Mouse (Mus musculus): ENCODE data around the gene Abcd3.
"Not testable (repeated sequence)": the region's sequence is repeated elsewhere in the genome, so short reads cannot be mapped to it uniquely, and the experiment has no call there.

Abcd3 gene

DNA sequence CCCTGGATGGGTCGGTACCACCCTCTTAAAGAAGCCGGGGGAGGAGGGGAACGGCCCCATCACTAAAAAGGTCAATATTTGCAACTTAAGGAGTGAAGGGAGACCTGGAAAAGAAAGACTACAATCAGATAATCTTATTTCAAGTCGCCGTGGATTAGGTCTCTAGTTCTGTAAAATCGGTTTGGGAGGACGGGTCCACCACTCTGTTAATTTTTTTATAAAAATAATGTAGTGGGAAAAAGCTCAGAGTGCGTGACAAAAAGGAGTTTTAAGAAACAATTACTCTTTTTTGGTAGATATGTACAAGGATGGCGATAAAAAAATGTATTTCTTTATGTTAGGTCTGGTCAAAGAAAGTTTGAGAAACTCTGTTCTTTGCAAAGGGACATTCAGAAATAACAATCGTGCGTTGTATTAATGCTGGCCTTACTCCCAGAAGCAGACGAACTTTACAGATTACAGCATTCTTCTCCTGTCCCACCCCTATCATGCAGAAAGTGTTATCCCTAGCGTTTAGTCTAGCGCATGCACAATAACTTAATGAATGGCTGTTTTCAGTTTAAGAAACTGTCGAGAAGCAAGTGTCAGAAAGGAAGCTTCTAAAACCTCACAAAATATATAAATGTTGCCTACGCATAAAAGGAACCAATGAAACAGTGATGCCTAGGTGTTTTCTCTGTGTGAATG lies 590 bp upstream of the Abcd3 start:
- no peak for DNase-seq

DNA sequence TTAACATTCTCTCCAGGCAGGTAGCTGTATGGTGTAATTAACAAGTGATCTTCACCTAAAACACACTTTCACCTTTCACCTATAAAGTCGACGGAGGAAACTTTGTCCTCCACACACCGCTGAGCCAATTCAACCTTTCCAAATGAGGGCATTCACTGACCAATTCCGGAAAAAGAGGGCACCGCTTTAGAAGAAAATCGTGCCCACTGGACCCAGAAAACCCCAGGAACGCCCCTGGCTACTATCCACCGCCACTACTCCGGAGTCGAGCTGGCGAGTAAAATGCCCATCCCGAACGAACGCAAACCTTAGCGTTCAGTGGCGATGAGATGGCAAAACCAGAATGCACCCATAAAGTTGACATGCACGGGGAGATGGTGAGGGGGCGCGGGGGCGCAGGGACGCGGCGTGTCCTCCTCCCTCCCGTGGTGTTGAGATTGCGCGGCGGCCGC lies 663 bp downstream of the Abcd3 start:
- no peak for DNase-seq

DNA sequence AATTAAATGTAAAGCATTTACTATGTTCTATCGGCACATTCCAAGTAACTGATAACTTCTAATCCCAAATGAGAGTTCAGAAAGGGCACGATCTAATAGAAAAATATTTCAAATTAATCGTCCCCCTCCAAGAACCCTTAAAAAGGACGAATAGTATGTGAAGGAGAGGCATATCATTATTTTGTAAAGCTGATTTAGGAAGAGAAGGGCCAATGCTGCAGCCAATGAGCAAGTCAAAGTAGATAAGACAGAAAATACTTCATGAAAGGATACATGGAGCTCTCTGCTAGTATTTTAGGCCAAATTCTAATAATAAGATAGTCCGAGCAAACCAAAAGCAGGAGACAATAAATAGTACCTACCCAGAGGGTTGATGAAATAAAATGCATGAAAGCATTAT lies 1.3 kb downstream of the Abcd3 start:
- DNase-seq, result no peak

DNA sequence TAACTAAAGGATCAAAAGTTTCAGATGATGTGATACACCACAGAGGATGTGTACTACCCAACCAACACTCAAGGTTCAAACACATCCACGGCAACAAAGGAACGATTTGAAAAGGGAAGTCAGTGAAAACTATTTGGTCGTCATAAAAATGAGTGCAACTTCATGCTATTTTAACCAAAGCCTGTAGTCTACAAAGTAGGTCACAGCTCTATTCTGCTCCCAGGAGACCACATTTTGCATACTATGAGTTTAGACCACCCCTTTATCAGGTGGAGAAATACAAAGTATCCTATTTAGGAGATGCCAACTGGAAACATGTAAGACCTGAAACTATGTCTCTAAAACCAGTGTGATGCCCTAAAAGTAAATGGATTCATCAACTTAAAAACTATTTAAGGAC lies 6.9 kb downstream of the Abcd3 start:
- no peak for DNase-seq

DNA sequence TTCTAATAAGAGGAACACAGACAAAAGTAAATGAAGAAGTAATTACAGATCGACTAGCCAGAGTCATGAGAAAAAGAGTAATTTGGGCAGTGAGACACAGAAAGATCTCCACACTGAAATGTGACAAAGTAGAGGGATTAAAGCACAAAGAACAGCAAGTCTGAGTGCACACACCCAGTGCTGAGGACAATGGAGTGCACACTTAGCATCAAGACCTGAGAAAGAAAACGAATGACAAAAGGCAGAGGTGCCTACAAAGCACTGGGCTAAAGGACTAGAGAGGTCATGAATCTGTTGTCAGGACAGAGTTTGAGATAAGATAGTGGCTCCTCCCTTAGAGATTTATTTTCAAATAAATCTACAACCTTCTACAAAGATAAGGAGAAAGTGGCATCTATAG lies 20.9 kb downstream of the Abcd3 start:
- DNase-seq, result no peak

DNA sequence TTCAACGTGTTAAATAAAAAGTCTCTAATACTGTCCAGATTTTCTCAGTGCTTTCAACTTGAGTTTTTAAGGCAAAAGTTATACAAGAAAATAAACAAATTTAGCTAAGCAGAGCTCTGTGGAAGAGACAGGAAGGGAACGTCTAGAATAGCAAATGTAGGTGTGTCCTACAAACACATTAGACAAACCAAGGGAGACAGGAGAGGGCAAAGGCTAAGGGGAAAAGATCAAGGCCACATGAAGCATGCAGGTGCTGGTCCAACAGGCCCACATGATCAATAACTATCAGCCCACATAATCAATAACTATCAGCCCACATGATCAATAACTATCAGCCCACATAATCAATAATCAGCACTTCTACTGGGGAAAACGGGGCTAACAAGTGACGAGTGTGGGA lies 22.9 kb downstream of the Abcd3 start:
- DNase-seq, result no peak

DNA sequence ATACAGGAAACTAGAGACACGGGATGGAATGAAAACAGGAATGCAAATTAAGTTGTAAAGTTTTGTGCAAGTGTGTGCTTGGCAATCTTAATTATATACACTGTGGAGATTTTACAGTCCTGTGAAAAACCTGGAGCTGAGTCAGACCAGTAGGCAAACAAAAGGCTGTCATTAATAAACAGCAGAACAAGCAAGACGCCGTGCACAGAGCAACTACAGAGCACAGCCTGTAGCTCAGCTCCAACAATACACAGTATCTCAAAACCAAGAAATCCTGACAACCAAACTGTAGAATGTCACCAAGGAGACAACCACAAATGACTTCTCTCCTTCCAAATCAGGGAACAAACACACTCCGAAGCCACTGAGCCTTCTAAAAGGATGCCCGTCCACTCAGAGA lies 24.7 kb downstream of the Abcd3 start:
- no peak for DNase-seq

DNA sequence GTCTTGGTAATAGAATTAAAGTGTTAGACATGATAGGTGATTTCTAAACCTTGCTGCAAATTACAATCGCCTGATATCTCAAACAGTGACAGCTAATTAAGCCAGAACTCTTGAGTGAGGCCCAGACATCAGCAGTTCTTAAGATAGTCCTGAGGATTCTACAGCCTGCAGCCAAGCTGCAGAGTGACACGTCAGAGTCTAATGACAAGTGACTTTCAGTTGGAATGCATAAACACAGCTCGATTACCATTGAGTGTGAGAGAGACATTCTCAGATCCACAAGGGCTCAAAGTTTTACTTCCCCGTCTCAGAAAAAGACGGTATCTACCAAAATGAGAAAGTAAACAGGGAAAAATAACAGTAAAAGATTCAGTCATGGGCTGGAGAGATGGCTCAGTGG lies 25.3 kb downstream of the Abcd3 start:
- DNase-seq, result no peak

DNA sequence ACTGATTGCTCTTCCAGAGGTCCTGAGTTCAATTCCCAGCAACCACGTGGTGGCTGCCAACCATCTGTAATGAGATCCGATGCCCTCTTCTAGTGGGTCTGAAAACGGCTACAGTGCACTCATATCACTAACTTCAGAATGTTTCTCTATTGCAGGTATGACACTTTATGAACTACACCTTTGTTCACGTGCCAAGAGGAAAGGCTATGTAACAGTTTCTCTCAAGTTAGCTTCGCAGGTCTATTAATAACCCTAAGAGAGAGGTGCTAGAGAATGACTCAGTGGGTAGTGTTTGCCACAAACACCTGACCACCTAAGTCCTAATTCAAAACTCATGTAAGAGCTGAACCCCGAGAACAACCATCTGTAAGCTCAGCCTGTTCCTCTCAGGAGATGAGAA lies 32.1 kb downstream of the Abcd3 start:
- no peak for DNase-seq

DNA sequence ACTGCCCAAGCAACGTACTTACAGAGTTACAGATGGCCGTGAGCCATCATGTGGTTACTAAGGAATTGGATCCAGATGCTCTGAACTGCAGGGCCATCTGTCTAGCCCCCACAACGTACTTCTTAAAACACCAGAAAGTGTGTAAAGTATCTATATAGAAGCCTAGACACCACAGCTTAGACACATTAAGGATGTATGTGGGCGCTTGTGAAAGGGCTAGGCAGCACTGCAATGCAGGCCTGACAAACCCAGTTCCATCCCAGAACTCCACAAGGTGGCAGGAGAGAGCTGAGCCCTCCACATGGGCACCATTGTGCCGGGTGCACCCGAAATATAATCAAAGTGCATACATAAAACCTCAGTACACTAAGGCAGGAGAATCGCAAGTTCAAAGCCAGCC lies 37.2 kb downstream of the Abcd3 start:
- DNase-seq, result peak; percentile 75

DNA sequence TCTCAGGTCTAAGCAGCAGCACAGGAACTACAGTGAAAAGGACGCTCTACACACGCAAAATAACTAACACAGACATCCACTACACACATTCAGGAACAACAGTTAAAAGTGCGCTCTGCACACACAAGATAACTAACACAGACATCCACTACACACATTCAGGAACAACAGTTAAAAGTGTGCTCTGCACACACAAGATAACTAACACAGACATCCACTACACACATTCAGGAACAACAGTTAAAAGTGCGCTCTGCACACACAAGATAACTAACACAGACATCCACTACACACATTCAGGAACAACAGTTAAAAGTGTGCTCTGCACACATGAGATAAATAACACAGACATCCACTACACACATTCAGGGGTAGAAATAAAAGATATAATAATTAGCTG lies 41.8 kb downstream of the Abcd3 start:
- not testable (repeated sequence) for DNase-seq

DNA sequence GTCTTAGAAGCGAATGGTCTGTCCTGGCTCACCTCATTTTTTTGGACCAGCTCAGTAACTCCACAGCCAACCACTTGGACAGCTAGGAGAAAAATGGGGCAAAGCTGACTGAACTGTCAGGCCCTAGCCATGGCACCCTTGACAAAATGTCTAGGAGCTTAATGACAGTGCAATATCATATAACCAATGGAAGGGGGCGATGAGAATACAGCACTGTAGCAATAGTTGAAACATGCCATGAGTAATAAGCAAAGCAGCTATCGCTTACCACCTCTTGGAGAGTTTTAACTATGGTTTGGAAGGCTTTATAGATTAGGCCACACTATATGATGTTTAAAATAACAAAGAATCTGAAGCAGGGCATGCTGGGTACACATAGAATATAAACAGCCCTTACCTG lies 46.3 kb downstream of the Abcd3 start:
- no peak for DNase-seq

DNA sequence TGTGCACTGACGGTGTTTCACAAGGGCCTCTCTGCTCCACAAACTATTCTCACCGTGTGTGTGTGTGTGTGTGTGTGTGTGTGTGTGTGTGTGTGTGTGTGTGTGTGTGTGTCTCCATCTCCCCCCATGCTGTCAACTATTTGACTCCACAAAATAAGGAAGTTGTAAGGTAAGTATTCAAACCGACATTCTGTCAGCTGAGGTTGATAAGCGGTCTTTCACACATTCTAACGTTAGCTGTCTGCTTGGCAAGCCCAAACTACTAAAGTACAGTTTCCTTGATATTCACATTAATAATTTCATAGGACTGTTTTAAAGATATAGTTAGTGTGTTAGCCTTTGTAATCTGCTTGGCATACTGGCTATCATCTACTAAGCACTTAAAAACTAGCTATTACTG lies 48.3 kb downstream of the Abcd3 start:
- no peak for DNase-seq

DNA sequence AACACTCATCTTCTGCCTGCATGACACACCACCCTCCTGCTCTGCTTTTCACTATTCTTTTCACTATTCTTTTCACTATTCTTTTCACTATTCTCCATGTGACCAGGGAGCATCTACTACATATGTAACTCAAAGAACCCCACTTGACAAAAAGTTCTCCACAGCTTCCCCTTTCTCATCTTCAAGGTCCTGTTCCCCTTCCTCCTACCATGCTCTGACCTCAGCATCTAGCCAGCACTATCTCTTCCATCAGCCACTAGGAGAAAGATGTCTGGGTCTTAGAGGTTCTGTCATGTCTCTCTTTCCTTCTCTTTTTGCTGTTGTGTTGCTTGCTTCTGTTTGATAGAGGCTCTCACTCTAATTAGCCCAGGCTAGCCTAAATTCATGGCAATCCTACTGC lies 49.1 kb downstream of the Abcd3 start:
- no peak for DNase-seq

DNA sequence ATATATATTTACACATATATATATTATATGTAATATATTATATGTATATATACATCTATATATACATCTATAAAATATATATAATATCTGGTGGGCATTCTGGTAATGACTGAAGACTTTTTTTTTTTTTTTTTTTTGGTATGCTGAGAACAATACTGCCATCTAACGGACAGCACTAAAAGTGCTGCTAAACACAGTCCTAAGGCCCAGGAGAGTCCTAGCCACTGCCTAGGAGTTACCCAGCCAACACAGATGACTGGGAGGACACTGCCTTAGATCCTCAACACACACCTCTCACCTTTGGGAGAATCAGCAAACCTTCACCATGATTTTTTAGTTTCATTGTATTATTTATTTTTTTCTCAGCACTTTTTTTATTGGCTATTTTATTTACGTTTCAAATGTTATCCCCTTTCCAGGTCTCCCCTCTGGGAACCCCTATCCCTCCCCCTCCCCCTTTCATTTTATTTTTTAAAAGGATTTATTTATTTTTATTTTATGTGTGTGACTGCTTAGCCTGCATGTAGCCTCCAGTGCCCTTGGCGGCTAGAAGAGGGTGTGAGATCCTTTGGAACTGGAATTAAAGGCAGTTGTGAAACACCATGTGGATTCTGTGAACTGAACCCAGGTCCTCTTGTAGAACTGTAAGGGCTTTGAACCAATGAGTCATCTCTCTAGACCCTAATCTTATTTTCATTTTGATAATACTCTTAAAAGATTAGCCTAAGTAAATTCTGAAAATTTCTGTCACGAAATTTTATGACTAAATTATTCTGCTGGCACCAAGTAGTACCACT lies 52.8 kb downstream of the Abcd3 start:
- DNase-seq, result no peak

DNA sequence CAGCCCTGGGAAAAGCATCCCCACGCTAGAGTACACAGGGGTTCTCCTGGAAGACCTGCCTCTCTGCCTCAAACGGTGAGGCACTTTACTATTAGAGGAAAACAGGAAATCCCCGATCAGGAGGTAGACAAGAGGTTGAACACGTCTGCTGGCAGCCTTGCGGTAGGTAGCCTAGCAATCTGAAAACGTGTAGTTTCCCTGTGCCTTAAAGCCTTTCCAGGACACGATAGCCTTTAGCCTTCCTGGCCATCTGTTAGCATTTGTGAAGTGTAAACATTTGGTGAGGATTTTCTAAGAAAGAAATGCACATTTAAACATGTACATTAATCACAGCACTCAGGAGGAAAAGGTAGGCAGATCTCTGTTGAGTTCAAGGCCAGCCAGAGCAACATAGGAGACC lies 56.7 kb downstream of the Abcd3 start:
- DNase-seq, result no peak

DNA sequence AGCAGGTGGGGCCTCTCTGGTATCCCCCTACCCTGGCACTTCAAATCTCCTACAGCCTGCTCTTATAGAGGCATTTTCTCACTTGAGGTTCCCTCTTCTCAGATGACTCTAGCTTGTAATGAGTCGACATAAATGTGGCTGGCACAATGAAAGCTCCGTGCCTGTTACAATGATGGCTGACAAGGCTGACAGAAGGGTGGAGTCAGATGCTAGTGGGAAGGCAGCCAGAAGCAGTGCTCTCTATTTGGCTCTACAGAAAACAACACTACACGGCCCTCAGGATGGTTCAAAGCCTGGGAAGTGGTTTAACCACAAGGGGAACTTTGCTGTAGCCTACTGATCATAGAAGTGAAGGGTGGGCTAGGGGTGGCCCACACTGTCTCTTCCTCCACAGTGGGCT lies 60.0 kb downstream of the Abcd3 start:
- DNase-seq, result no peak

DNA sequence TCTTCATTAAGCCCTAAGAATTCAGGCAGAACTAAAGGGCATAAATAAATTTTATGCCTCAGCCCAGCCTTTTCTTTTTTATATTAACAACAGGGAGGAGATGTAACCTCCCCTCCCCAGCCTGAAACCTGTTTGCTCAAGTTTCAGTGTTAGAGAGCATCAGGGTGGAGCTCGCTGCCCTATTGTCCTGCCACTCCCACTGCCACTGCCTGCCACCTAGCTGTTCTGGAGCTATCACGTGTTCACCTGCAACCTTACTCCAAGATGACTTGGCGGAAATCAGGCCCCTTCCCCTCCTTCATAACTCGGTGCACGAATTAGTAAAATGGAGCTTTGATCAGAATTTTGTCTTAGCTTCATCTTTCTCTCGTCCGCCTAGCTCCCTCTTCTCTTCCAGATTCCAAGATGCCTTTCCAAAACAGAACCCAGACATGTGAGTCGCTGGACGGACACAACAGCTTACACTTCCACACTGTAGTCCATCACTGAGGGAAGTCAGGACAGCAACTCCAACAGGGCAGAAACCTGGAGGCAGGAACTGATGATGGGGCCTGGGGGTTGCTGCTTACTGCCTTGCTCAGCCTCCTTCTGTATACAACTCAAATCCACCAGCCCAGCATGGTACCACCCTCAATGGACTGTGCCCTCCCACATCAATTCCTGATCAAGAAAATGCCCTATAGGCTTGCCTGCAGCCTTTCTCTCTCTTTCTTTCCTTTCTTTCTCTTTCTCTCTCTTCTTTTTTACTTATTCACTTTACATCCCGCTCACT lies 60.6 kb downstream of the Abcd3 start:
- not testable (repeated sequence) for DNase-seq

DNA sequence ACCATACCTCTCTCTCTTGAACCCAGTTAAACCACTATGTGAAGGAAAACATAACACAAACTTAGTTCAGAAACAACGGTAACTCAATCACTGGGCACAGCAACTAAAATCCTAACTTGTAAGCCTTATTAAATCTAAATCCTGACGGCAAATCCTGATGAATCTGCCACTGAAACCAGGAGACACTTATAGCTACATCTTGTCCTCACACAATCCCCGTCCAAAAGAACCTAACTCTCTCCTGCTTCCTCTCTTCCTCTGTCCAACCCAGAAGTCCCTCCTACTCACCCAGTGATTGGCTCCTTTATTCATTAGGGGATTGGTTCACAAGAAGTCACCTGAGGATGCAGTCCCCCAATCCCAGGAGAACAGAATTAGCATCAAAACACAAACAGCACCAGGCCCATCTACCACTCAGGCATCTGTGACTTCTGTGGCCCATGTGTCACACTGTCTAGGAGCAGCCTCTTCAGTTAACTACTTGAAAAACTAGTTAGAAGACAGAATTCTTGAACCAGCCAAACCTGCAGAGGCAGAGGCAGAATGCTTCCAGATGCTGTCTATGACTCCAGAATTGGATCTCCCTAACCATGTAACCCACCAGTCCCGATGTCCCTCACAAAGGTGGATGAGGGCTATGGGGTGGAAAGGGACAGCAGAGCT lies 73.8 kb downstream of the Abcd3 start:
- DNase-seq, result not testable (repeated sequence)

DNA sequence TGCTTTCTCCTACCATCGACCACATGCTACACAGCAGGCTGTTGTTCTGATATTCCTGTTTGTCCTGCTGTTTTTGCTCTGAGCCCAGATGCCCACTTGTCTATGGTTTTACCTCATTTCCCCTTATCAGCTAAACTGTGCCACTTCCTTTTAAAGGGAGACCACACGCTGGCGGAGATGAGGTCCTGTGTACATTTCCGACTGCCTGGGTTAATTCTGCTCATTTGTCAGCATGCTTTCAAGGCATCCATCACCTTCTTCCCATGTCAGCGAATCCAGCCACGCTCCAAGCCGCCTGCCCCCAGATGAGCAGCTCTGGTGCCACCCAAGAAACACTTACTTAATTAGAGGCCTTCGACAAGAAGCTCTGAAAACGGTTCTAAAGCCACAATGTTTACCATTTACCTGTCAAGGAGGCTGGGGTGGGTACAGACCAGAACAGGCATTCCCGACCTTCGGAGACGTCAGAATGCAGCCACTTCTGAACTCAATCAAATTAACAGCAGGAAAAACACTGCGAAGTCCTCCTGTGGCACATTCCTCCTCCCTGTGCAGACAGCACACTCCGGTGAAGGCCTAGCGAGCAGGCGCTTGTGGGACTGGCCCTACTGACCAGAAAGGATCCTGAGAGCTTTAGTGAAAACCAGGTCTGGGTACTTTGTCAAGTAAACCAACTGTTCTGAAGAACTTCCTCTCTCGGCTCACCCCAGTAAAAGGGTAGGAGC lies 75.5 kb downstream of the Abcd3 start:
- DNase-seq, result no peak

DNA sequence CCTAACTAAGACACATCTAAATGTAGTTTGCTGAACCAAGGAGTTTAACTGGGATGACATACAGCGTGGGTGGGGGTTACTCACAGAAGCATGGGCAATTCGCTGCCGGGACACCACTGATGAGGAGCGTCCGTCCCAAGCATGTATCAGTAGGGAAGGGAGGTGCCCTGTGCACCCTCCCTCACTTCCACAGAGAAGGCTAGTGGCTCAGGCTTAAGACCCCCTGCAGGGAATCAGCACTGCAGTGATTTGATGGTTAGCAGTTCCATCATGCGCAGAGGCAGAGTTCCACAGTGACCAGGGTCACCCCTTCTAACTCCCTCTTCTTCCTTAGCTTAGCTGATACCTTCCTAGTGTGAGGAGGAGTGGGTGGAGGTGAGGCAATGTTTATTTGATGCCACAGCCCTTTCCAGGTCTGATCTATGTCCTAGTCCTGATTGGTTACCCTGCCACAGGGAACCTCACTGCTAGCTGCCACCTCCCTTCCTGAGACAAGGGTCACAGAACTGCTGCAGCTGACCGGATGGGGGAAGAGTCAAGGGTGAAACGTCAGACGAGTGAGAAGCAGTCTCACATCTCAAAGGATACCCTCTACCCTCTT lies 76.3 kb downstream of the Abcd3 start:
- no peak for DNase-seq

DNA sequence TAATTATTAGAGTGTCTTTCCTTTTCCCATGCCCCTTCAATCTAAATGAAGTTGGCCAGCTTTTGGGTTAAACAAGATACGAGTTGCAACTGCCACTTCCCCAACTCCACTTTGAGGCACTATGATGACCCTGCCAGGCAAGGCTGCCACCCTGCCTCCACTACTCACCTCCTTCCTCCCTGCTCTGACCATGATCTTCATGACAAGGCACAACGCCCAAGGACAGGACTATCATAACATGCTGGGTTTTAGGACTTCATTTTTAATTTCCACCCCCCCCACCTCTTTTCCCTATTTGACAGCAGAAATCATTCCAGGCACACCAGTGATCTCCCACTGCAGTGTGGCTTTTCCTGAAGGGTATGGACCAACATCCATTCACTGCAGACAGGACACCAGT lies 77.2 kb downstream of the Abcd3 start:
- DNase-seq, result no peak

All from right cerebral cortex, postnatal 25 days (tissue).